Mouse (Mus musculus): ENCODE measurements around the gene Tnrc18. TPM values are rescaled to one million over a fixed set of nuclear protein-coding genes. Genes with fewer than 3 reads are reported as not detected.
A peak's percentile ranks its signal among the peaks of the same experiment; 100 is the strongest.

Tnrc18 gene
- polyA plus RNA-seq, 1 experiment from 2014 or later, result 32.0 TPM

DNA sequence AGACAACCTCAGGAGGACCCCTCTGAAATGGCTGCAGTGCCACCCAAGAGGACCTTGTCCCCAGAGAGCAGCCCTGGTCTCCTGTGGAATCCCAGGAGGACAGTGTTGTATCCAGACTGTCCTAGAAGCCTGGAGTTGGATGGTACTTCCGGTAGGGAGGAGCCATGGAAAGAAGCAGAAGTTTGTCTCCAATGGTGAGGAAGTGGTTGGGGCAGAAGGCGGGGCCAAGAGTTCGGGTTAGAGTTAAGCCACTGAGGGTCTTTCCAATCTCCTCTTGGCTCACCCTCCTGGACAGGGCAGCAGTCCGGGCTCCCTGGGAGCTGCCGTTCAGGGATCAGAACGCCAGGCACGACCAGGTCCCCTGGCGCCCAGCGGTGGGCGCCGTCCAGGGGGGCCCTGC lies 53.2 kb downstream of the Tnrc18 start:
- H3K27ac ChIP-seq, result no peak overlapping the region
- no peak overlapping the region for H3K9ac ChIP-seq
- H3K9me3 ChIP-seq, result no peaks in the 10 kb centered on the region
- no peak for ATAC-seq (ENCODE audit: insufficient number of reproducible peaks, low FRiP score, low TSS enrichment, low read depth)
- H3K4me2 ChIP-seq, result no peak overlapping the region
- H3K36me3 ChIP-seq, result peaks cover 80% of the 10 kb centered on the region
- H3K4me3 ChIP-seq, result no peak overlapping the region
- 61% methylated on average over 11 of the region's 11 CpGs for WGBS
- H3K4me1 ChIP-seq, result peaks cover 10% of the 10 kb centered on the region
- no peaks in the 10 kb centered on the region for H3K27me3 ChIP-seq

DNA sequence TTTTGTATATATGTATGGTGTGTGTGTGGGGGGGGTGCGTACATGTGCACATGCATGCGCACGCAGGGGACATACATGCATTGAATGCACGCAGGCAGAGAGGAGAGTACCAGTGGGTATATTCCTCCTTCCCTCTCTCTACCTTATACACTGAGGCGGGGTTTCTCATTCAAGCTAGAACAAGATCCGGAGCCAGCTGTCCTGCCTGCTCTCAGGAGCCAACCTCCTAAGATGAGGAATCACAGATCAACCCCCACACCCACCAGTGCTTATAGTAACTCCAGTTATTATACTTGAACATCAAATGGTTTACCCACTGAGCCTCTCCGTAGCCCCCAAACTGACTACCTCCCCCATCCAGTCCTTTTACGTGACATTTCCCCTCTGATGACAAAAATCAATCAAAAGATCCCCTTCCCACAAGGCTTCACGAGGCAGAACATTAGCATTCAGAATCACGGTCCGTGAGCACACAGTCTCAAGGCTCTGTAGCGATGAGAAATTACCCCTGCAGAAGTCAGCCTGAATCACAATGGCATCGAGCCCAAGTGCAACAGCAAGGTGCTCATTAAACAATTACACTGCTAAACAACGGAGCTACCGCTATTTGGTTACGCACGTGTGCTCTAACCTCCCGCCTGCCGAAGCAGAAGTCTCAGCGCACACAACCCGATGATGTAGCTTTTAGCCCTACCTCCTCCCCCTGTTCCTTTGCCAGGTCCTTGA lies 55.2 kb downstream of the Tnrc18 start:
- no peak overlapping the region for H3K4me2 ChIP-seq
- no peak overlapping the region for H3K4me3 ChIP-seq
- H3K9me3 ChIP-seq, result no peaks in the 10 kb centered on the region
- H3K4me1 ChIP-seq, result 0 out of 2 replicates have a peak, but pooled peaks cover 3% of the 10 kb centered on the region
- peaks cover 92% of the 10 kb centered on the region for H3K36me3 ChIP-seq
- 90% methylated on average over 21 of the region's 21 CpGs for WGBS
- H3K9ac ChIP-seq, result no peak overlapping the region
- no peak overlapping the region for H3K27ac ChIP-seq
- H3K27me3 ChIP-seq, result no peaks in the 10 kb centered on the region
- ATAC-seq (ENCODE audit: insufficient number of reproducible peaks, low FRiP score, low TSS enrichment, low read depth), result no peak

DNA sequence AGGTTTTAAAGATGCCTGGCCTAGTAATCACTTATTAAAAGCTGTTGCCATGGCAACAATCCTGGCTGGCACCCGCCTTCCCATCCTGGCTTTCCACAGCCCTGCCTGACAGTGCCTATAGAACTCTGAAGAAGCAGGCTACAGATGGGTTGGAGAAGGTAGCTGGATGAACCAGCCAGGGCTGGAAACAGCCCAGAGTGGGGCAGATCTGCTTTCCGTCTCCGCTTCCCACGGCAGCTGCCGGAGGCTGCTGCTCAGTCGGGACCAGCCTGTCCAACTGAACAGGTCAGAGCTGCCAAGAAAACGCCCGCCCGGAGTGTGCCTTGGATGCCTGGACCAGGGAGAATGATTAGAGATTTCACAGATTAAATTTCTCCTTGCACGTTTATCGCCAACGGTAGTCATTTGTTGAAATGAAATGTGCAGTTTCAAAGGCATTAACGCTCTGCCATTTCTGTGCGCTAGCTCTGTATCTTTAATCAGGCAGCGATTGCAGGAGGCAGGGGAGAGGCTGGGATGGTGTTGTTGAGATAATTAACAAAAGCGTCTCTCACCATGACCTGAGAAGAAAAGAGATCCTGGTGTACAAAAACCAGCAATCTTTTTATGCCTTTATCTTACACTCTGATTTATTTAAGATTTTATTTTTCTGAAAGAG lies 56.0 kb downstream of the Tnrc18 start:
- no peak overlapping the region for H3K4me2 ChIP-seq
- ATAC-seq (ENCODE audit: insufficient number of reproducible peaks, low FRiP score, low TSS enrichment, low read depth), result no peak
- no peak overlapping the region for H3K4me3 ChIP-seq
- H3K36me3 ChIP-seq, result peaks cover 92% of the 10 kb centered on the region
- no peaks in the 10 kb centered on the region for H3K27me3 ChIP-seq
- WGBS, result 86% methylated on average over 16 of the region's 16 CpGs
- no peaks in the 10 kb centered on the region for H3K9me3 ChIP-seq
- 0 out of 2 replicates have a peak, but pooled peaks cover 3% of the 10 kb centered on the region for H3K4me1 ChIP-seq
- H3K27ac ChIP-seq, result no peak overlapping the region
- H3K9ac ChIP-seq, result no peak overlapping the region

DNA sequence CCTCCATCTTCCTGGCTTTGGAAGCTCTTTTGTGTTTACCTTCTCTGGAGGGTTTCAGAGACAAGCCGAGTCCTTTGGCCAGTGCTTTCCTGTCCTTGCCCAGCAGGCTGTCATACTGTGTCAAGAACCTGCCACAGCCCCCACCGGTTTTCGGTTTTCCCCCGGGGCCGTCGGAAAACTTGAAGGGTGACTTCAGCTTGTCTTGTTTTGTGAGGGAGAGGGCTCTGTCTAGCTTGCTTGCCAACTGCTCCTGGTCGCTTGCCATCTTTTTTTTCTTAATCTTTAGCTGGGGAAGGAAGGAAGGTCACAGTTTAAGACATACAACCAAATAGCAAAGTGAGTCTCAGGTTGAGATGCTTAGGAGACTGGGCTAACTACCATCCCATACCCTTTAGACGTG lies 57.7 kb downstream of the Tnrc18 start:
- ATAC-seq (ENCODE audit: insufficient number of reproducible peaks, low FRiP score, low TSS enrichment, low read depth), result no peak
- H3K9ac ChIP-seq, result no peak overlapping the region
- no peaks in the 10 kb centered on the region for H3K9me3 ChIP-seq
- H3K27ac ChIP-seq, result no peak overlapping the region
- 74% methylated on average over 8 of the region's 8 CpGs for WGBS
- H3K4me3 ChIP-seq, result no peak overlapping the region
- H3K27me3 ChIP-seq, result no peaks in the 10 kb centered on the region
- H3K4me2 ChIP-seq, result no peak overlapping the region
- 0 out of 2 replicates have a peak, but pooled peaks cover 3% of the 10 kb centered on the region for H3K4me1 ChIP-seq
- peaks cover 91% of the 10 kb centered on the region for H3K36me3 ChIP-seq

DNA sequence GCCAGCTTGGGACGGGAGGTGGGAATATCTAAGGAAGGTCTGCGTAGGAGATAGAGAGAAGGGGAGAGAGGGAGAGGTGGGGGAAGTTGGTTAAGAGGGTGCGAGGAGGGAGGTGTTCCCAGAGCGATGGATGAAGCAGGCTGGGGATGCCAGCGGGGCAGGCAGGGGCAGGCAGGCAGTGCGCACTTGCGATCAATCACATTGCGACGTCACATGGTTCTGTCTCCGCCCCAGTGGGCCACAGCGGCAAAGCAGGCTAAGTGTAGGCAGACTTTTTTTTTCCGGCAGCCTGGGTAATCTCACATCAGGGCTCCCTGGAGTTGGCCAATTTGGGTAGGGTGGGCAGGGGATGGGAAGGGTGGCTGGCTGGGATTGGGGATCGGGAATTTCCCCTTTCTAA lies 65.2 kb downstream of the Tnrc18 start:
- Histone ChIP-seq H3K4me2 (no peak overlapping the region), H3K4me3 (no peak overlapping the region), H3K4me1 (no peaks in the 10 kb centered on the region), H3K9me3 (no peaks in the 10 kb centered on the region), H3K9ac (no peak overlapping the region), H3K27me3 (no peaks in the 10 kb centered on the region), H3K27ac (no peak overlapping the region), H3K36me3 (peaks cover 89% of the 10 kb centered on the region)
- ATAC-seq (ENCODE audit: insufficient number of reproducible peaks, low FRiP score, low TSS enrichment, low read depth), result no peak
- WGBS, result 47% methylated on average over 13 of the region's 13 CpGs

DNA sequence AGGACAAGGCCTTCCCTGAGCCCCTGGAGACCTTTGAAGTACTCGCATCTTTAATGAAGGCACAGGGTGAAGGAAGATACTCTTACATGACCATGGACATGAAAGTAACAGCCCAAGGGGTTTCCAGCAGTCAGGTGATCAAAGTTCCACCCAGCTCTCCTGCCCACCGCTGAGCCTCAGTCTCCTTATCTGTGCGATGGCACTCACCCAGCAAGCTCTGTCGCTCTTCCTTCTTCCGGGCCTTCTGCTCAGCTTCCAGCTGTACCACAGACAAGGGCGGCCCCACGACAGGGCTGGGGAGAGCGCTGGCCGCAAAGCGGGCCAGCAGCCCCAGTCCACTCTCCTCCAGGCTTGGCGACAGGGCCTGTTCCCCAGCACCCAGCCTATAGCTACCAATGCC lies 67.3 kb downstream of the Tnrc18 start:
- peaks cover 83% of the 10 kb centered on the region for H3K36me3 ChIP-seq
- 86% methylated on average over 11 of the region's 11 CpGs for WGBS
- no peak overlapping the region for H3K9ac ChIP-seq
- H3K27me3 ChIP-seq, result no peaks in the 10 kb centered on the region
- no peak overlapping the region for H3K4me2 ChIP-seq
- H3K27ac ChIP-seq, result no peak overlapping the region
- H3K9me3 ChIP-seq, result no peaks in the 10 kb centered on the region
- no peak for ATAC-seq (ENCODE audit: insufficient number of reproducible peaks, low FRiP score, low TSS enrichment, low read depth)
- H3K4me1 ChIP-seq, result no peaks in the 10 kb centered on the region
- H3K4me3 ChIP-seq, result no peak overlapping the region

DNA sequence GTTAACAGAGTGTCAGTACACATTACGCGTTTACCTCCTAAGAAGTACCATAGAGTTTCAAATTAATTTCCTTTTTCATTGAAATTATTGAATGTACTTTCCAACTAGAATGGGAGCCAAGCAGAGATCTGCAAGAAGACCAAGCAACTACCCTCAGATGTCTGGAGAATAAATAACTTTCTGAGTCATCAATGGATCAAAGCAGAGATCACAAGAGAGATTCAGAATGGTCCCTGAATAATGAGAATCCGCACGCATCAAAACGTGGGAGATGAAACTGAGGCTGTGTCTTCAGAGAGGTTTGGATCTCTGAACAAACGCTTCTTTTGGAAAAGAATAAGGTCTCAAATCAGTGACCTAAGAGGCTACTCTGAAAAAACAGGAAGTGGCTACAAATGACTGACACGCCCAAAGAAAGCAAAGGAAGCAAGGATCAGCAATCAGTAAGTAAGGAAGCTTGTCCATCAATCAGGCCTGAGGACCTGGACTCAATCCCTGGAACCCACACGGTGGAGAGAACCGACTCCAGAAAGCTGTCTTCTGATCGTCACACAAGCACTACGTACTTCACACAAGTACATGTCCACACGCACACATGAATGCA lies 70.3 kb downstream of the Tnrc18 start:
- no peak for ATAC-seq (ENCODE audit: insufficient number of reproducible peaks, low FRiP score, low TSS enrichment, low read depth)
- H3K4me1 ChIP-seq, result no peaks in the 10 kb centered on the region
- H3K9me3 ChIP-seq, result no peaks in the 10 kb centered on the region
- WGBS, result 86% methylated on average over 12 of the region's 12 CpGs
- no peak overlapping the region for H3K4me2 ChIP-seq
- peaks cover 87% of the 10 kb centered on the region for H3K36me3 ChIP-seq
- no peaks in the 10 kb centered on the region for H3K27me3 ChIP-seq
- H3K9ac ChIP-seq, result no peak overlapping the region
- no peak overlapping the region for H3K27ac ChIP-seq
- no peak overlapping the region for H3K4me3 ChIP-seq

DNA sequence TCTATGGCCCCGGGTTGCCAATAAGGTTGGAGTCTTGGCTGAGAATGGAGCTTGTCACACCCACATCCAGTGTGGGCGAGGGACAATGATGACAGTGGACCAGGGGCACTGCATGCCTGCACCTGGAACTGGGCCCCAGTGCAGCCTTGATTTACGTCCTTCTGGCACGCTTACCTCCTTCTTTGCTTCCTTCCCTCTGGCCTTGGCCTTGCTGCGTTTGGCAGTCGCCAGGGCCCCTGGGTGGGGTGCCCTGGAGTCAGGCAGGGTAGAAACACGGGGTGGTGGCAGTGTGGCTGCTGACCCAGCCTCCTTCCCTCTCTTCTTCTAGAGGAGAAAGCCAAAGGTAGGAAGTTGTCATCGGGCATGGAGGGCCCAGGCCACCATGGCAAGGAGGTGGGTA lies 77.5 kb downstream of the Tnrc18 start:
- no peak overlapping the region for H3K4me2 ChIP-seq
- H3K36me3 ChIP-seq, result peaks cover 93% of the 10 kb centered on the region
- no peaks in the 10 kb centered on the region for H3K9me3 ChIP-seq
- 76% methylated on average over 8 of the region's 8 CpGs for WGBS
- H3K27me3 ChIP-seq, result no peaks in the 10 kb centered on the region
- no peak overlapping the region for H3K4me3 ChIP-seq
- no peak overlapping the region for H3K9ac ChIP-seq
- ATAC-seq (ENCODE audit: insufficient number of reproducible peaks, low FRiP score, low TSS enrichment, low read depth), result no peak
- H3K4me1 ChIP-seq, result no peaks in the 10 kb centered on the region
- H3K27ac ChIP-seq, result no peak overlapping the region

DNA sequence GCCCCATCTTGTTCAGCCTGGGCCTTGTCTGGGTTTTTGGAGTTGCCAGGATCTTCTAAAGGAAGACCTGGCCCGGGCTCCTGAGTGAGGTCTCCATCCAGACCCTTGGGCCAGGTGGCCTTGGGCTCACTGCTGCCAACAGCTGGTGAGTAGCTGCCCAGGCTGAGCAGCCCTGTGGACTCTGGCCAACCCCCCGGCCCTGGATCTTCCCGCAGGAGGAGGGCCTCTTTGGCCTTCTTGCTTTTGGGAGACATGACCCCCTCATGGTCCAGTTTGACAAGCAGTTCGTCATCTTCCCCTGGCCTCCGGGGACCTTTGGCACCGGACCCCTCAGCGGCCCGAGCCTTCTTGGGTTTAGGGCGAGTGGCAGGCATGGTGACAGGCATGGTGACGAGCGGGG lies 85.5 kb downstream of the Tnrc18 start:
- H3K9ac ChIP-seq, result no peak overlapping the region
- no peak for ATAC-seq (ENCODE audit: insufficient number of reproducible peaks, low FRiP score, low TSS enrichment, low read depth)
- H3K4me3 ChIP-seq, result no peak overlapping the region
- no peaks in the 10 kb centered on the region for H3K4me1 ChIP-seq
- H3K27ac ChIP-seq, result no peak overlapping the region
- H3K27me3 ChIP-seq, result no peaks in the 10 kb centered on the region
- peaks cover 97% of the 10 kb centered on the region for H3K36me3 ChIP-seq
- no peak overlapping the region for H3K4me2 ChIP-seq
- 90% methylated on average over 11 of the region's 11 CpGs for WGBS
- H3K9me3 ChIP-seq, result no peaks in the 10 kb centered on the region

DNA sequence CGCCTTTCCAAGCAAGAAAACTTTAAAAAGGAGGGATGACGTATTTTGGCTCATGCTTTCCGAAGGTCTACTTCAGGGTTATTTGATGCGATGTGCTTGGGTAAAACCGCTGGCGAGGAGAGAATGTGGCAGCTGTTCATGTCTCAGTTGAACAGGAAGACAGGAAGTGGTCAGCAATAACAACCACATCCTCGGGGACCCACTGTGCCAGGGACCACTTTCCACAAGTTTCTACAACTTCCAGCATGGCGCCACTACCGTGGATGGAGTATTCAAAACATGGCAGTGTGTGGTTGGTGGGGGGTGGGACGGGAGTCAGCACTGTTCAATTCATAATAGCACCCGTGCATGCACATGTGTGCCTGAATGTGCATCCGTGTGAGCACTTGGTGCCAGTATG lies 87.2 kb downstream of the Tnrc18 start:
- H3K4me3 ChIP-seq, result no peak overlapping the region
- no peaks in the 10 kb centered on the region for H3K27me3 ChIP-seq
- H3K36me3 ChIP-seq, result peaks cover 97% of the 10 kb centered on the region
- ATAC-seq (ENCODE audit: insufficient number of reproducible peaks, low FRiP score, low TSS enrichment, low read depth), result no peak
- no peaks in the 10 kb centered on the region for H3K9me3 ChIP-seq
- H3K27ac ChIP-seq, result no peak overlapping the region
- H3K9ac ChIP-seq, result no peak overlapping the region
- no peak overlapping the region for H3K4me2 ChIP-seq
- H3K4me1 ChIP-seq, result no peaks in the 10 kb centered on the region
- 88% methylated on average over 12 of the region's 12 CpGs for whole genome bisulfite sequencing

DNA sequence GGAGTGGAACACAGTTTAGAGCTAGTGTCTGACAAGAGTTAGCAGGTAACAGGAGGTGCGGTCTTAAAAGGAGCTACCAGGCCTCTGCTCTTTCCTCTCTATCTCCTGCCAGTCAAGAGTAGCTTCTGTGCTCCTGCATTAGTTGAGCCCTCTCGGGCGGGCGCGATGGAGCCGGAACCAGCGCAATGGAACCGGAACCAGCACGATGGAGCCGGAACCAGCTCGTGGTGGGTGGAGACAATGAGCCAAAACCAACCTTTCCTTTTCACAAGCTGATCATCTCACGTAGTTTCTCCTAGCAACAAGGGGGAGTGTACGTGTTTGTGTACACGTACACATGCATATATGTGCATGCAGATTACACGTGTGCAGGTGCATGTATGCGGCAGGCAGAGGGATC lies 89.2 kb downstream of the Tnrc18 start:
- WGBS, result 96% methylated on average over 16 of the region's 16 CpGs

DNA sequence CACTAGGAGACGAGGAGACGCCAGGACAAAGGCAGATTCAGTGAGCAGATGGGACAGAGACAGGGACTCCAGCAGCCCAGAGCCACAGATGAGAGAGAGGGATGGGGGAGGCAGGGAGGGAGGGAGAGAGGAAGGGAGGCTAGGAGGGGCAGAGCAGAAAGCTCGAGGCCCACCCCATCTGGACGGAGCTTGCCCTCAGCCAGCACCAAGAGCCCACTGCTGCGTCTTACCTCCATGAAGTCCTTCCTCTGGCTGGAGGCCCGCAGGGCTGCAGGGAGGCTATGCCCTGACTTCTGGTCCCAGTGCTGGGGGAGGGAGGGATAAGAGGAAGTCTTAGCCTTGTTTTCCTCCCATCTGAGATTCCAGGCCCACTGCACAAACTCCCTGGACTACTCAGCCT lies 90.7 kb downstream of the Tnrc18 start:
- 0 out of 2 replicates have a peak overlapping the region, but pooled peaks have one; percentile 11 for H3K27ac ChIP-seq
- peaks cover 67% of the 10 kb centered on the region for H3K36me3 ChIP-seq
- no peak overlapping the region for H3K4me2 ChIP-seq
- H3K27me3 ChIP-seq, result no peaks in the 10 kb centered on the region
- no peak overlapping the region for H3K4me3 ChIP-seq
- no peaks in the 10 kb centered on the region for H3K9me3 ChIP-seq
- WGBS, result 88% methylated on average over 6 of the region's 6 CpGs
- ATAC-seq (ENCODE audit: insufficient number of reproducible peaks, low FRiP score, low TSS enrichment, low read depth), result no peak
- H3K9ac ChIP-seq, result no peak overlapping the region
- peaks cover 9% of the 10 kb centered on the region for H3K4me1 ChIP-seq

More for the DNA sequence above, 89.2 kb downstream of the Tnrc18 start:
- no peak overlapping the region for H3K9ac ChIP-seq
- no peaks in the 10 kb centered on the region for H3K27me3 ChIP-seq
- H3K4me3 ChIP-seq, result no peak overlapping the region
- peaks cover 7% of the 10 kb centered on the region for H3K4me1 ChIP-seq
- H3K27ac ChIP-seq, result no peak overlapping the region
- ATAC-seq (ENCODE audit: insufficient number of reproducible peaks, low FRiP score, low TSS enrichment, low read depth), result no peak
- no peak overlapping the region for H3K4me2 ChIP-seq
- H3K9me3 ChIP-seq, result no peaks in the 10 kb centered on the region
- H3K36me3 ChIP-seq, result peaks cover 82% of the 10 kb centered on the region
